Mouse (Mus musculus): Measurements from ENCODE around the gene Itpr1. TPM values are rescaled to one million over a fixed set of nuclear protein-coding genes. Genes with fewer than 3 reads are reported as not detected.

Gene Itpr1
- polyA plus RNA-seq (2015; fragmentation: Nextera tagmentation; extraction: Ambion mirVana), result 9.9 and 11.4 TPM in 2 replicates

- peaks cover 15% of the 10 kb centered on the region for H3K4me1 ChIP-seq (ENCODE audit: control insufficient read depth, insufficient read depth, low read length)
- no peaks in the 10 kb centered on the region for H3K9me3 ChIP-seq (replicated peaks; ENCODE audit: control insufficient read depth, low read length)
- H3K27ac ChIP-seq (ENCODE audit: low read length), result peak within 1 kb of the TSS; percentile 74
- no peaks in the 10 kb centered on the region for H3K27me3 ChIP-seq (ENCODE audit: control insufficient read depth, insufficient read depth, low read length)
- ATAC-seq (ENCODE audit: insufficient read depth, low FRiP score), result peak; percentile 100
- H3K4me3 ChIP-seq (replicated peaks; ENCODE audit: low read length), result peak within 1 kb of the TSS; percentile 85
- H3K36me3 ChIP-seq (ENCODE audit: control insufficient read depth, insufficient read depth, low read length), result no peaks in the 10 kb centered on the region
- under 1% methylated on average over 27 of the region's 27 CpGs for WGBS
- peak within 1 kb of the TSS; percentile 80 for H3K9ac ChIP-seq (ENCODE audit: low read length)
- H3K4me2 ChIP-seq (ENCODE audit: low read depth, low read length), result peak within 1 kb of the TSS; percentile 87
Measured at GRCm38 (mm10) chr6:108212881-108213295, at the start of gene Itpr1. Itpr1 (plus strand) TSS chr6:108213096.

DNA sequence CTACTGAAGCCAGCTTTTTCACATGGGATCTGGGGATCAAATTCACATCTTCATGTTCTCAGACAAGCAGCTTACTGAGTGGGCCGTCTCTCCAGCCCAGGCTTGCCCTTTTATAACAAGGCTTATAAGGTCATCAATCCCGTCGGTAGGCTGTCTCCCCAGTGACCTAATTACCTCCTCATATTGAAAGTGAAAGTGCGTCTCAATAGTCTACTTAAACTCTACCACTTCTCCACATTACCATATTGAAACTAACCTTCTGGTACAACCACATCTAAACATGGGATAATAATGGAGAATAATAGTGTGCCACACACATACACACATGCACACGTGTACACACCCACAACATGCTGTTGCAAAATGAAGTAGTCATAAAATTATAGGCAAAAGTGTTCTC, 48.0 kb upstream of the Itpr1 start:
- ATAC-seq (ENCODE audit: insufficient read depth, low FRiP score), result no peak
- H3K27ac ChIP-seq (ENCODE audit: low read length), result no peak overlapping the region
- WGBS, result 78% methylated on average over 5 of the region's 5 CpGs

GRCm38 (mm10) chr6:108165598-108165997, 47.3 kb upstream of the Itpr1 start:
- Histone ChIP-seq H3K4me1 (ENCODE audit: control insufficient read depth, insufficient read depth, low read length) (0 out of 2 replicates have a peak, but pooled peaks cover 2% of the 10 kb centered on the region), H3K27ac (ENCODE audit: low read length) (no peak overlapping the region), H3K4me2 (ENCODE audit: low read depth, low read length) (no peak overlapping the region), H3K9me3 (replicated peaks; ENCODE audit: control insufficient read depth, low read length) (no peaks in the 10 kb centered on the region), H3K27me3 (ENCODE audit: control insufficient read depth, insufficient read depth, low read length) (no peaks in the 10 kb centered on the region), H3K4me3 (replicated peaks; ENCODE audit: low read length) (no peak overlapping the region), H3K9ac (ENCODE audit: low read length) (no peak overlapping the region), H3K36me3 (ENCODE audit: control insufficient read depth, insufficient read depth, low read length) (no peaks in the 10 kb centered on the region)
- no peak for ATAC-seq (ENCODE audit: insufficient read depth, low FRiP score)
- WGBS, result 73% methylated on average over 2 of the region's 2 CpGs

More for the DNA sequence above, 48.0 kb upstream of the Itpr1 start:
- H3K9ac ChIP-seq (ENCODE audit: low read length), result no peak overlapping the region
- no peaks in the 10 kb centered on the region for H3K27me3 ChIP-seq (ENCODE audit: control insufficient read depth, insufficient read depth, low read length)
- H3K36me3 ChIP-seq (ENCODE audit: control insufficient read depth, insufficient read depth, low read length), result no peaks in the 10 kb centered on the region
- H3K9me3 ChIP-seq (replicated peaks; ENCODE audit: control insufficient read depth, low read length), result no peaks in the 10 kb centered on the region
- no peak overlapping the region for H3K4me3 ChIP-seq (replicated peaks; ENCODE audit: low read length)
- 0 out of 2 replicates have a peak, but pooled peaks cover 4% of the 10 kb centered on the region for H3K4me1 ChIP-seq (ENCODE audit: control insufficient read depth, insufficient read depth, low read length)
- no peak overlapping the region for H3K4me2 ChIP-seq (ENCODE audit: low read depth, low read length)

DNA sequence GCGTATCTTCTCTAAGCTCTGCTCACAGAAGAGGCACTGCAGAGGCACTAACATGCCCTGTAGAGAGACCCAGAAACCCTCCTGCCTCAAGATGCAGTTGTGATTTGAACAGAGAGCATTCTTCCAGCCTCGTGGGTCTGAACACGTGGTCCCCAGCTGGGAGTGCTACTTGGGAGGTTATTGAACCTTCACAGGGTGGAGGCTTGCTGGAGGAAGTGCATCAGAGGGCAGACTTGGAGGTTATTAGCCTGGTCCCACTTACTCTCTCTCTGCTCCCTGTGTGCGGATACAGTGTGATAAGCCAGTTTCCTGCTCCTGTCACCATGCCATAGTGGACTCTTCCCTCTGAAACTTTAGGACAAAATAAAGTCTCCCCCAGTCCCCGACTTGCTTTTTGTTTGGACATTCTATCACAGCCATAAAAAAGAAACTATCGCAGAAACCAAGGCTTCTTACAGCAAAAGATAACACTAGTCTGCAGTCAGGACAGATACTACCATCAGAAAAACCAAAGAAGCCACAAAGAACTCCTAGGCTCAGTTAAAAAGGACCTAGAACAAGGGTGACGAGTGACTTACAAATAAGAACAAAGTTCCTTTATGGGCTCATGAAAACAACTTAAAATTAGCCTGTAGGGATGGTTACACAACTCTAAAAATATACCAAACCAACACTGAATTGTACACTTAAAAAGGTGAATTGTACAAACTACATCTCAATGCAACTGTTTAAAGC, 44.8 kb upstream of the Itpr1 start:
- Histone ChIP-seq H3K36me3 (ENCODE audit: control insufficient read depth, insufficient read depth, low read length) (peaks cover 5% of the 10 kb centered on the region; the same call in 1 of the 2 replicates), H3K4me1 (ENCODE audit: control insufficient read depth, insufficient read depth, low read length) (no peaks in the 10 kb centered on the region), H3K27me3 (ENCODE audit: control insufficient read depth, insufficient read depth, low read length) (no peaks in the 10 kb centered on the region), H3K27ac (ENCODE audit: low read length) (no peak overlapping the region), H3K4me3 (replicated peaks; ENCODE audit: low read length) (no peak overlapping the region), H3K9me3 (replicated peaks; ENCODE audit: control insufficient read depth, low read length) (no peaks in the 10 kb centered on the region), H3K4me2 (ENCODE audit: low read depth, low read length) (no peak overlapping the region), H3K9ac (ENCODE audit: low read length) (no peak overlapping the region)
- 71% methylated on average over 7 of the region's 7 CpGs for WGBS
- ATAC-seq (ENCODE audit: insufficient read depth, low FRiP score), result no peak

DNA sequence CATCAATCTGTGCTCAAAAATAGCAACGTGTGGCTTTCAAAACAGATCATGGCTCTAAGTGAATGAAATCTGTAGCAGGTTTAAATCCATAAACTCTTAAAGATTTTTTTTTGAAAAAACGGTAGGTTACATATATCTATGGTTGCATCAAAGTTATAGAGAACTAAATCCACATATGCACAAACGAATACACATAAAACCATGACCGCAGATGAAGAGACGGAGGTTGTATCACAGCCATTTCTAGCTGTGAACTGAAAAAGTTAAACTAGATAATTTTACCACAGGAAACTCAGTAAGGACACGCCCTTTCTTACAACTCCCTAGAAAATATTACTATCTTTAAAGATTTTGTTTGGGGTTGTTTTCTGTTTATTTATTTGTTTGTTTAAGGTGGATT, 44.2 kb upstream of the Itpr1 start:
- Histone ChIP-seq H3K27ac (ENCODE audit: low read length) (no peak overlapping the region), H3K27me3 (ENCODE audit: control insufficient read depth, insufficient read depth, low read length) (no peaks in the 10 kb centered on the region), H3K9me3 (replicated peaks; ENCODE audit: control insufficient read depth, low read length) (no peaks in the 10 kb centered on the region), H3K4me1 (ENCODE audit: control insufficient read depth, insufficient read depth, low read length) (no peaks in the 10 kb centered on the region), H3K36me3 (ENCODE audit: control insufficient read depth, insufficient read depth, low read length) (peaks cover 5% of the 10 kb centered on the region; the same call in 1 of the 2 replicates), H3K4me3 (replicated peaks; ENCODE audit: low read length) (no peak overlapping the region), H3K9ac (ENCODE audit: low read length) (no peak overlapping the region), H3K4me2 (ENCODE audit: low read depth, low read length) (no peak overlapping the region)
- 80% methylated on average over 6 of the region's 6 CpGs for WGBS
- no peak for ATAC-seq (ENCODE audit: insufficient read depth, low FRiP score)

DNA sequence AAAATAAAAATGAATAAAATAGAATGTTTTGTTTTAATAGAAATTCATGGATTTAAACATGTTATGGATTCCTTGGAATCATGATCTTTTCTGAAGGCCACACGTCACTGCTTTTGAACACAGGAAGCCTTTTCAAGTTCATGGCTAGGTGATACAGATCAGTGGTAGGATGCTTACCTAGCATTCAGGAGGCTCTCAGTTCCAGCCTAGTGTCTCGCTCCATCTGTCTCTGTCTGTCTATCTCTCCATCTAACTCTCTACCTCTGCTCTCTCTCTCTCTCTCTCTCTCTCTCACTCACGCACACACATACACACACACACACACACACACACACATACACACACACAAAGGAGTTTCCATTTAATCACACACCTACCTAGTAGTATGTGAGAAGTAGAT, 43.4 kb upstream of the Itpr1 start:
- Histone ChIP-seq H3K4me2 (ENCODE audit: low read depth, low read length) (no peak overlapping the region), H3K4me1 (ENCODE audit: control insufficient read depth, insufficient read depth, low read length) (no peaks in the 10 kb centered on the region), H3K9me3 (replicated peaks; ENCODE audit: control insufficient read depth, low read length) (no peaks in the 10 kb centered on the region), H3K4me3 (replicated peaks; ENCODE audit: low read length) (no peak overlapping the region), H3K36me3 (ENCODE audit: control insufficient read depth, insufficient read depth, low read length) (peaks cover 5% of the 10 kb centered on the region; the same call in 1 of the 2 replicates), H3K27me3 (ENCODE audit: control insufficient read depth, insufficient read depth, low read length) (no peaks in the 10 kb centered on the region), H3K27ac (ENCODE audit: low read length) (no peak overlapping the region), H3K9ac (ENCODE audit: low read length) (no peak overlapping the region)
- ATAC-seq (ENCODE audit: insufficient read depth, low FRiP score), result no peak
- WGBS, result 96% methylated on average over 3 of the region's 3 CpGs

- no peak overlapping the region for H3K4me2 ChIP-seq (ENCODE audit: low read depth, low read length)
- no peak overlapping the region for H3K27ac ChIP-seq (ENCODE audit: low read length)
- H3K4me1 ChIP-seq (ENCODE audit: control insufficient read depth, insufficient read depth, low read length), result no peaks in the 10 kb centered on the region
- H3K36me3 ChIP-seq (ENCODE audit: control insufficient read depth, insufficient read depth, low read length), result peaks cover 5% of the 10 kb centered on the region; the same call in 1 of the 2 replicates
- no peak for ATAC-seq (ENCODE audit: insufficient read depth, low FRiP score)
- H3K9ac ChIP-seq (ENCODE audit: low read length), result no peak overlapping the region
- 96% methylated on average over 1 of the region's 1 CpGs for WGBS
- no peaks in the 10 kb centered on the region for H3K27me3 ChIP-seq (ENCODE audit: control insufficient read depth, insufficient read depth, low read length)
- no peaks in the 10 kb centered on the region for H3K9me3 ChIP-seq (replicated peaks; ENCODE audit: control insufficient read depth, low read length)
- H3K4me3 ChIP-seq (replicated peaks; ENCODE audit: low read length), result no peak overlapping the region
Measured at GRCm38 (mm10) chr6:108172219-108172618, 40.7 kb upstream of the Itpr1 start.

DNA sequence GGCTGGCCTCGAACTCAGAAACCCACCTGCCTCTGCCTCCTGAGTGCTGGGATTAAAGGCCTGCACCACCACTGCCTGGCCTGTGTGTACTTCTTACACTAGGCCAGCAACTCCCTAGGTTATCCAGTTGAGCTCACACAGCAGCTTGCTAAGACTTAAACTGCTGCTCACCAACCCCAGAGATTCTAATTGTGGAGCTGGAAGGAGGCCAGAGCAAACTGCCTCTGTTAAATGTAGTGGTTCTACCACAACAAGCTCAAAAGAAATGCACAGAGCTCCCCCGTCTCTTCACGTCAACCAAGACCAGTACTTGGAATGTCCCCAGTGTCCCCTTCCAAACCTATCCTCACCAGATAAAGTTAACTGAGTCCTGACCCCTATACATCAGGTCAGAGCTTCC, 38.7 kb upstream of the Itpr1 start:
- ATAC-seq (ENCODE audit: insufficient read depth, low FRiP score), result no peak
- H3K4me3 ChIP-seq (replicated peaks; ENCODE audit: low read length), result no peak overlapping the region
- peaks cover 5% of the 10 kb centered on the region; the same call in 1 of the 2 replicates for H3K36me3 ChIP-seq (ENCODE audit: control insufficient read depth, insufficient read depth, low read length)
- no peak overlapping the region for H3K4me2 ChIP-seq (ENCODE audit: low read depth, low read length)
- no peaks in the 10 kb centered on the region for H3K4me1 ChIP-seq (ENCODE audit: control insufficient read depth, insufficient read depth, low read length)
- no peaks in the 10 kb centered on the region for H3K27me3 ChIP-seq (ENCODE audit: control insufficient read depth, insufficient read depth, low read length)
- H3K9ac ChIP-seq (ENCODE audit: low read length), result no peak overlapping the region
- no peaks in the 10 kb centered on the region for H3K9me3 ChIP-seq (replicated peaks; ENCODE audit: control insufficient read depth, low read length)
- H3K27ac ChIP-seq (ENCODE audit: low read length), result no peak overlapping the region
- 93% methylated on average over 3 of the region's 3 CpGs for WGBS

DNA sequence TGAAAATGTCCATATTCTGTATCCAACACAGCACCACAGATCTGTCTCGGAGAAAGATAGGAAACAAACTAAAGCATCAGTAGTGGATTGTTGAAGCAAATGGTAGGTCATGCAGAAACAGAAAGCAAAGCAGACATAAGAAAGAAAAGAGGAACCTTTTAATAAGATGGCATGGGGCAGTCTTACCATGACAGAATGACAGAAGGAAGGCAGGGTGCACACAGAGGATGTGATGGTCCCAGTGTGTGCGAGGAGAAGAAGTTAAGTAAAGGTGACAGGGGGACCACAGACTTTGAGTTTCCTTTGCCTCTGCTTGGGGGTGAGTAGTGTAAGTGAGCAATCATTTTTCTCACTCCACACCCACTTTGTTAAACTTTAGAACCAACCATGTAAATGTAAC, 33.8 kb upstream of the Itpr1 start:
- H3K27me3 ChIP-seq (ENCODE audit: control insufficient read depth, insufficient read depth, low read length), result no peaks in the 10 kb centered on the region
- no peak overlapping the region for H3K27ac ChIP-seq (ENCODE audit: low read length)
- no peaks in the 10 kb centered on the region for H3K9me3 ChIP-seq (replicated peaks; ENCODE audit: control insufficient read depth, low read length)
- H3K4me3 ChIP-seq (replicated peaks; ENCODE audit: low read length), result no peak overlapping the region
- H3K4me1 ChIP-seq (ENCODE audit: control insufficient read depth, insufficient read depth, low read length), result no peaks in the 10 kb centered on the region
- ATAC-seq (ENCODE audit: insufficient read depth, low FRiP score), result no peak
- whole genome bisulfite sequencing, result 85% methylated on average over 2 of the region's 2 CpGs
- H3K9ac ChIP-seq (ENCODE audit: low read length), result no peak overlapping the region
- no peak overlapping the region for H3K4me2 ChIP-seq (ENCODE audit: low read depth, low read length)
- H3K36me3 ChIP-seq (ENCODE audit: control insufficient read depth, insufficient read depth, low read length), result no peaks in the 10 kb centered on the region

Measured in stomach, embryonic 16.5 days (tissue).